Mouse (Mus musculus): ENCODE data around the gene Pnmt. TPM values are rescaled to one million over a fixed set of nuclear protein-coding genes. Genes with fewer than 3 reads are reported as not detected.

The Pnmt gene
- not detected in 2 replicates for polyA plus RNA-seq (2015; fragmentation: Nextera tagmentation; extraction: Ambion mirVana)

GRCm38 (mm10) chr11:98385638-98386585 is at the start of gene Pnmt:
Gene Pnmt, plus strand, starts transcription at chr11:98386450.

GRCm38 (mm10) chr11:98348083-98348961 is 37.9 kb upstream of the Pnmt start, which contains the start of gene Ppp1r1b:
Gene Ppp1r1b, plus strand, starts transcription at chr11:98348404.

GRCm38 (mm10) chr11:98358161-98359083 is 27.8 kb upstream of the Pnmt start, which contains the start of gene Stard3:
Gene Stard3, plus strand, starts transcription at chr11:98358368.

GRCm38 (mm10) chr11:98383261-98384030 is 2.8 kb upstream of the Pnmt start, which contains the start of gene Tcap:
Gene Tcap, plus strand, starts transcription at chr11:98383811.

GRCm38 (mm10) chr11:98400161-98400726 is 14.0 kb downstream of the Pnmt start, which contains the start of gene Pgap3:
Gene Pgap3, minus strand, starts transcription at chr11:98400490.

GRCm38 (mm10) chr11:98412273-98412796 is 26.1 kb downstream of the Pnmt start, which contains the start of gene Erbb2:
Gene Erbb2, plus strand, starts transcription at chr11:98412470.

Other genes starting within 250 kb of the Pnmt start
- 8.3 and 9.7 TPM in 2 replicates for gene Fbxl20, start 236.0 kb upstream of the Pnmt start, polyA plus RNA-seq (2015; fragmentation: Nextera tagmentation; extraction: Ambion mirVana)
- gene Med1, start 193.2 kb upstream of the Pnmt start, polyA plus RNA-seq (2015; fragmentation: Nextera tagmentation; extraction: Ambion mirVana): 29.2 and 31.0 TPM in 2 replicates
- gene Cdk12, start 183.4 kb upstream of the Pnmt start, polyA plus RNA-seq (2015; fragmentation: Nextera tagmentation; extraction: Ambion mirVana): 7.5 and 9.6 TPM in 2 replicates
- not detected in 2 replicates for gene Neurod2, start 56.8 kb upstream of the Pnmt start, polyA plus RNA-seq (2015; fragmentation: Nextera tagmentation; extraction: Ambion mirVana)
- 0.18 and 0.24 TPM in 2 replicates for gene Ppp1r1b, start 38.0 kb upstream of the Pnmt start, polyA plus RNA-seq (2015; fragmentation: Nextera tagmentation; extraction: Ambion mirVana)
- 18.5 and 22.1 TPM in 2 replicates for gene Stard3, start 28.1 kb upstream of the Pnmt start, polyA plus RNA-seq (2015; fragmentation: Nextera tagmentation; extraction: Ambion mirVana)
- gene Tcap, start 2.6 kb upstream of the Pnmt start, polyA plus RNA-seq (2015; fragmentation: Nextera tagmentation; extraction: Ambion mirVana): not detected in 2 replicates
- gene Pgap3, start 14.0 kb downstream of the Pnmt start, polyA plus RNA-seq (2015; fragmentation: Nextera tagmentation; extraction: Ambion mirVana): 4.4 and 6.1 TPM in 2 replicates
- gene Erbb2, start 26.0 kb downstream of the Pnmt start, polyA plus RNA-seq (2015; fragmentation: Nextera tagmentation; extraction: Ambion mirVana): 3.5 and 4.7 TPM in 2 replicates
- gene Mien1, start 52.5 kb downstream of the Pnmt start, polyA plus RNA-seq (2015; fragmentation: Nextera tagmentation; extraction: Ambion mirVana): 64.5 and 65.2 TPM in 2 replicates
- 0.39 and 0.54 TPM in 2 replicates for gene Grb7, start 59.9 kb downstream of the Pnmt start, polyA plus RNA-seq (2015; fragmentation: Nextera tagmentation; extraction: Ambion mirVana)
- gene Ikzf3, start 159.6 kb downstream of the Pnmt start, polyA plus RNA-seq (2015; fragmentation: Nextera tagmentation; extraction: Ambion mirVana): 2.8 and 3.2 TPM in 2 replicates
- gene Zpbp2, start 164.6 kb downstream of the Pnmt start, polyA plus RNA-seq (2015; fragmentation: Nextera tagmentation; extraction: Ambion mirVana): 0.86 and 1.9 TPM in 2 replicates
- 47.2 and 53.2 TPM in 2 replicates for gene Ormdl3, start 200.9 kb downstream of the Pnmt start, polyA plus RNA-seq (2015; fragmentation: Nextera tagmentation; extraction: Ambion mirVana)
- not detected in 2 replicates for gene Lrrc3c, start 211.8 kb downstream of the Pnmt start, polyA plus RNA-seq (2015; fragmentation: Nextera tagmentation; extraction: Ambion mirVana)
- 0.89 and 0.91 TPM in 2 replicates for gene Gm12355, start 239.2 kb downstream of the Pnmt start, polyA plus RNA-seq (2015; fragmentation: Nextera tagmentation; extraction: Ambion mirVana)
- gene Gsdma3, start 239.9 kb downstream of the Pnmt start, polyA plus RNA-seq (2015; fragmentation: Nextera tagmentation; extraction: Ambion mirVana): not detected in 2 replicates